Mouse (Mus musculus) erythroblast, embryonic 14.5 days (primary cell): ENCODE data around the gene Ece1.

Source experiments
- GATA1 ChIP-seq: IDR thresholded peaks from 2 replicates; pipeline ENCODE4 v1.6.1; 2012; ENCODE audit warnings: low read length, inconsistent platforms, mixed read lengths
- TAL1 ChIP-seq: IDR thresholded peaks from 3 replicates; pipeline ENCODE4 v1.6.1; 2012; ENCODE audit warnings: low read length, inconsistent platforms, mixed read lengths

- TF ChIP-seq GATA1 (no peak), TAL1 (no peak)
These were observed 40.2 kb downstream of the Ece1 start for GRCm38 (mm10) chr4:137902268-137902667.
